Mouse (Mus musculus) thymus, adult 2 months (tissue): ENCODE data around the gene Phf21a.

ENCODE experiments used
- CTCF ChIP-seq: fragments of 200-500 bp; IDR thresholded peaks from 2 replicates; pipeline ENCODE4 v1.5.1; 2012; ENCODE audit warnings: mild to moderate bottlenecking, control low read depth, low read length, moderate library complexity, borderline replicate concordance; ENCODE audit not compliant: control insufficient read depth, poor library complexity, insufficient read depth; ENCODE audit errors: extremely low read depth
- POLR2A ChIP-seq: fragments of 200-500 bp; IDR thresholded peaks from 2 replicates; pipeline ENCODE4 v1.6.1; 2012; ENCODE audit warnings: mild to moderate bottlenecking, low read length, control low read depth, moderate library complexity; ENCODE audit not compliant: control insufficient read depth, poor library complexity, insufficient read depth; ENCODE audit errors: extremely low read depth

GRCm38 (mm10) chr2:92055831-92056236 lies 37.1 kb upstream of the Phf21a start:
- TF ChIP-seq POLR2A (no peak), CTCF (no peak; the same call in 1 of the 2 replicates)
